Mouse (Mus musculus) limb, embryonic 12.5 days (tissue): ENCODE results near the gene Aspm. TPM values are rescaled to one million over a fixed set of nuclear protein-coding genes. Genes with fewer than 3 reads are reported as not detected.
"Not testable (repeated sequence)": the region's sequence is repeated elsewhere in the genome, so short reads cannot be mapped to it uniquely, and the experiment has no call there.

Experiments
- ATAC-seq: fragments of 200-750 bp; cut with Nextera tagmentation; 2 replicates; pipeline ENCODE4 v1.8.0; 2017; ENCODE audit warnings: low read depth, moderate TSS enrichment; ENCODE audit not compliant: insufficient number of reproducible peaks, insufficient read depth, low FRiP score, low TSS enrichment
- H3K27ac ChIP-seq: fragments of 300-500 bp; sonication (generic); 2 replicates; pipeline ENCODE4 v1.5.1; 2016; ENCODE audit warnings: mild to moderate bottlenecking, moderate library complexity
- H3K27me3 ChIP-seq: fragments of 300-500 bp; sonication (generic); 2 replicates; pipeline ENCODE4 v1.6.1; 2016; ENCODE audit warnings: mild to moderate bottlenecking, moderate library complexity
- H3K36me3 ChIP-seq: fragments of 300-500 bp; sonication (generic); 2 replicates; pipeline ENCODE4 v1.6.1; 2016; ENCODE audit warnings: mild to moderate bottlenecking, moderate library complexity
- H3K4me1 ChIP-seq: fragments of 300-500 bp; sonication (generic); replicated peaks from 2 replicates; pipeline ENCODE4 v1.6.1; 2016
- H3K4me2 ChIP-seq: fragments of 300-500 bp; sonication (generic); 2 replicates; pipeline ENCODE4 v1.6.1; 2016; ENCODE audit warnings: mild to moderate bottlenecking, moderate library complexity
- H3K4me3 ChIP-seq: fragments of 300-500 bp; sonication (generic); replicated peaks from 2 replicates; pipeline ENCODE4 v1.5.1; 2016; ENCODE audit warnings: mild to moderate bottlenecking
- H3K9ac ChIP-seq: fragments of 300-500 bp; sonication (generic); replicated peaks from 2 replicates; pipeline ENCODE4 v1.6.1; 2016; ENCODE audit warnings: mild to moderate bottlenecking, moderate library complexity
- H3K9me3 ChIP-seq: fragments of 300-500 bp; sonication (generic); 2 replicates; pipeline ENCODE4 v1.6.1; 2016; ENCODE audit warnings: mild to moderate bottlenecking, moderate library complexity
- WGBS: fragments of 180-500 bp; shearing (Covaris S2); methylation state at CpG from one replicate; pipeline ENCODE4 v1.1.7; 2016; 5-methylcytosine and 5-hydroxymethylcytosine counted together
- polyA plus RNA-seq: library from polyadenylated mRNA; unstranded; fragments of >200 nt; fragmentation: Nextera tagmentation; extraction: Ambion mirVana; gene quantifications from 2 replicates; pipeline ENCODE4 v1.2.1, GENCODE M21; 2016

Aspm gene
- 25.1 and 25.9 TPM in 2 replicates for polyA plus RNA-seq

- H3K27me3 ChIP-seq, result no peaks in the 10 kb centered on the region
- H3K4me1 ChIP-seq, result peaks cover 18% of the 10 kb centered on the region
- H3K9me3 ChIP-seq, result no peaks in the 10 kb centered on the region
- peak within 1 kb of the TSS; percentile 82 for H3K4me3 ChIP-seq
- peaks cover 24% of the 10 kb centered on the region for H3K36me3 ChIP-seq
- peak; percentile 98 for ATAC-seq
- H3K27ac ChIP-seq, result peak within 1 kb of the TSS; percentile 78
- peak within 1 kb of the TSS; percentile 80 for H3K4me2 ChIP-seq
- peak within 1 kb of the TSS; percentile 81 for H3K9ac ChIP-seq
- WGBS, result under 1% methylated on average over 65 of the region's 65 CpGs
These were observed at the start of gene Aspm for GRCm38 (mm10) chr1:139454340-139455225. Aspm (plus strand) TSS chr1:139454772.

- Histone ChIP-seq H3K9ac (no peak overlapping the region), H3K4me2 (no peak overlapping the region), H3K9me3 (no peaks in the 10 kb centered on the region), H3K27ac (no peak overlapping the region), H3K4me3 (no peak overlapping the region), H3K27me3 (no peaks in the 10 kb centered on the region), H3K36me3 (no peaks in the 10 kb centered on the region), H3K4me1 (no peaks in the 10 kb centered on the region)
- no peak for ATAC-seq
These were observed 48.8 kb upstream of the Aspm start for GRCm38 (mm10) chr1:139405766-139406165.

DNA sequence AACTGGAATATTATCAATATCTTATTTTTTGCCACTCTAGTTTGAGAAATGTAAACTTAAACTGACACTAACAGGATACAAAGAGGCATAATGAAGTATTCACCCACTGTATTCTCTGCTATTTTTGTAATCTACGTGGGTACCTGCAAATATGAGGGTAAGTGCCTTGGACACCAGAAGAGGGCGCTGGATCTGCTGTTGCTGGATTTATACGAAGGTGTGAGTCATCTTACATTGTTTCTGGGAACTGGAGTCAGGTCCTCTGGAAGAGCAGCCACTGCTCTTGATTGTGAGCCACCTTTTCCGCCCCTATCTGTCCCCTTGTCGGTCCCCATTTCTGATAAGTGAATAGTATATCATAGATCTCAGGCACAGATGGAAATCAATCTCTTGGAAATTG, 46.9 kb upstream of the Aspm start:
- Histone ChIP-seq H3K4me3 (no peak overlapping the region), H3K9ac (no peak overlapping the region), H3K27me3 (no peaks in the 10 kb centered on the region), H3K4me1 (no peaks in the 10 kb centered on the region), H3K4me2 (no peak overlapping the region), H3K27ac (no peak overlapping the region), H3K36me3 (no peaks in the 10 kb centered on the region), H3K9me3 (no peaks in the 10 kb centered on the region)
- ATAC-seq, result no peak
- 62% methylated on average over 5 of the region's 5 CpGs for WGBS

- 90% methylated on average over 2 of the region's 2 CpGs for WGBS
- not testable (repeated sequence) for H3K9me3 ChIP-seq, H3K4me2 ChIP-seq, H3K4me1 ChIP-seq, H3K27me3 ChIP-seq, ATAC-seq, H3K9ac ChIP-seq, H3K36me3 ChIP-seq, H3K27ac ChIP-seq, H3K4me3 ChIP-seq
These were observed 42.2 kb upstream of the Aspm start for GRCm38 (mm10) chr1:139412365-139412764.

DNA sequence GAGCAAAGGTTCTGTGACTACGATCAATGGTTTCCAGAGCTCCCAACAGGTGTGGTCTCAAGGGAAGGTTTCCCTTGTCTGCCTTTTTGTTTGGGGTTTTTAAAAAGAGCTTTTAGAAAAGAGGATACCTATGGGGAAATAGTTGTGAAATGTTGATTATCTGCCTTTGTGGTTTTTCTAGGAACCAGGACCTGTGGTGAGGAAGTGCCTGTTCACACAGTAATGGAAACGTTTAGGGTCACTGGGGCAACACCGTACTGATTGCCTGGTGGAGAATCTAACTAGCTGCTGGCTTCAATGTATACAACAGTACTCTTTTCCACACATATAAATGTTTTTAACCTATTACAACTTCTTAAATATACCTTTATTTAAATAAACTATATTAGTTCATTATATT, 41.1 kb upstream of the Aspm start:
- no peaks in the 10 kb centered on the region for H3K4me1 ChIP-seq
- no peaks in the 10 kb centered on the region for H3K27me3 ChIP-seq
- no peaks in the 10 kb centered on the region for H3K9me3 ChIP-seq
- 86% methylated on average over 3 of the region's 3 CpGs for WGBS
- H3K36me3 ChIP-seq, result no peaks in the 10 kb centered on the region
- no peak for ATAC-seq
- no peak overlapping the region for H3K9ac ChIP-seq
- H3K4me3 ChIP-seq, result no peak overlapping the region
- H3K4me2 ChIP-seq, result no peak overlapping the region
- H3K27ac ChIP-seq, result no peak overlapping the region

DNA sequence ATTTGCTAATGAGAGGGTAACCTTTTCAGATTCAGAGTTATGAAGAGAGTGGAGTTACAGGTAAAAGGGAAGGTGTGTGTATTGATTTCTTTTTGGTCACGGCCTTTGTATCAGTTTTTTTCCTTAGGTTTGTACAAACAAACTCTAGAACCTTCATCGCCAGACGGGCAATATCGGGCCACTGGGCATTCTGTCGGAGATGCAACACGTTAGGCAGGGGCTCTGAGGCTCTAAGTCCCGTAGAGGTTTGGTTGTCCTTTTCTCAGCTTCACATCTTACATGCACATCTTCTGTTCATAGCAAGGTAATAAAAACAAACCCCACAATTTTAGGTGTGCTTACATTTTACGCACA, 33.1 kb upstream of the Aspm start:
- peak; percentile 22 for ATAC-seq
- H3K4me1 ChIP-seq, result peaks cover 27% of the 10 kb centered on the region
- no peaks in the 10 kb centered on the region for H3K36me3 ChIP-seq
- H3K27ac ChIP-seq, result peak overlapping the region; percentile 93
- H3K4me2 ChIP-seq, result peak overlapping the region; percentile 67
- 6% methylated on average over 8 of the region's 8 CpGs for WGBS
- H3K4me3 ChIP-seq, result peak overlapping the region; percentile 75
- H3K9ac ChIP-seq, result peak overlapping the region; percentile 95
- no peaks in the 10 kb centered on the region for H3K27me3 ChIP-seq
- H3K9me3 ChIP-seq, result no peaks in the 10 kb centered on the region

DNA sequence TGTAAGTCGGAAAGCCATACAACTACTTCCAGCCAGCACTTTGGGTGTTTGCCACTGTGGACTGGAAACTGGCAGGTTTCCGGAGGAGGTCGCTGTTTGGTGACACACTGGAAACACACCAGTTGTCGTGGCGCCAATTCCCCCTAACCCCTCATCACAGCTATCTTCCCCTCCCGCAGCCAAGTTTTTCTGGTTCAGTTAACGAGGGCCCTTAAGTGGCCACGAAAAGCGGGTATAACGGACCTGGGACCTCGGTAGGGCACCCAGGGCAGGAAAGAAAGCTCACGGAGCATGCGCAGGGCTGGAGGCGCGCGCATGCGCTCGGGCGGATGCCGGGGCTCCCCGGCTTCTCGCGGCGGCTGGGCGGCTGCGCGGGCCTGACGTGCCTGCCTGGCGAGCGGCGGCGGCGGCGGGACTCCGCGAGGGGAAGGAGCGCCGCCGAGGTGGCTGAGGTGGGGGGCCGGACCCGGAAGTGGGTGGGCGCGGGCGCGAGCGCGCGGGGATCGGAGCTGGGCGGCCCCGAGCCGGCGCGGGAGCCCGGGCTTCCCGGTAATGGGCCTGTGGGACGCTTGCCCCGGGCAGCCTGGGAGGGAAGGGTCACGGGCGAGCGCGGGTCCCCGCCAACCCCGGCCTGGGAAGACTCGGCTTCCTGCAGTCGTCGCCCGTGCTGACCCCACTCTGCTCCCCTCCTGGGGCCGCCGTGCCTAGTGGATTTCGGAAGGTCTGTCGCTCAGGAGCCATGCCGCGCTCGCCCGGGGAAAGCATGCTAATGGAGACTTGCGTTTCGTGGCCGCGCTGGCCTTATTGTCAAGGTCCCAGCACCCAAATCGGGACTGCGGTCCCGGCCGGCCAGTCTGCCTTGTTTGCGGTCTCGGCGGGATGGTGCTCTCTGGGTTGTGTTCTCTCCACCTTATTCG, 32.4 kb upstream of the Aspm start, which contains the start of gene Zbtb41:
TSS of gene Zbtb41 (plus strand) at position 414 of the 917 bp plus-strand sequence.
- Histone ChIP-seq H3K27ac (peak within 1 kb of the TSS; percentile 93), H3K27me3 (no peaks in the 10 kb centered on the region), H3K4me2 (peak within 1 kb of the TSS; percentile 67), H3K36me3 (no peaks in the 10 kb centered on the region), H3K9ac (peak within 1 kb of the TSS; percentile 95), H3K4me1 (peaks cover 29% of the 10 kb centered on the region), H3K9me3 (no peaks in the 10 kb centered on the region), H3K4me3 (peak within 1 kb of the TSS; percentile 75)
- WGBS, result 1% methylated on average over 76 of the region's 88 CpGs
- ATAC-seq, result peak; percentile 97

DNA sequence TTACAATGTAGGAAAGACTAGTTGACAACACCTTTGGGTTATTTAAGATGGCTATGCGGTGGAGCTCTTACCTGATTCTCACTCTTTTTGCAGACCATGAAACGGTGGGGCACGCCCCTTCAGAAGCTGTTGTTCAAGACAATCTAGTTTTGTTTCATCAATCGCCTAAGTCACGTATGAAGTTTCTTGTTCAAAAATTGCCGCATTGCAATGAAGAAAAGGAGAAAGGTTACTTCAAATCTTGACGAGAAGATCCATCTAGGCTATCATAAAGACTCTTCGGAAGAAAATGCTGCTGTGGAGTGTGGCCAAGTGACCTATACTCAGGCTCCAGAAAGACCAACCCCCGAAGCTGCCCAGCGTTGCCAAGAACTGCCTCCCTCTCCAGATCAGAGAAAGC, 31.6 kb upstream of the Aspm start:
- H3K4me2 ChIP-seq, result peak overlapping the region; percentile 67
- H3K4me1 ChIP-seq, result peaks cover 30% of the 10 kb centered on the region
- no peak for ATAC-seq
- WGBS, result 34% methylated on average over 10 of the region's 10 CpGs
- no peaks in the 10 kb centered on the region for H3K9me3 ChIP-seq
- H3K4me3 ChIP-seq, result peak overlapping the region; percentile 75
- H3K27me3 ChIP-seq, result no peaks in the 10 kb centered on the region
- H3K9ac ChIP-seq, result peak overlapping the region; percentile 95
- H3K27ac ChIP-seq, result peak overlapping the region; percentile 93; the same call in 1 of the 2 replicates
- H3K36me3 ChIP-seq, result no peaks in the 10 kb centered on the region

- peak overlapping the region; percentile 67 for H3K4me2 ChIP-seq
- ATAC-seq, result no peak
- no peaks in the 10 kb centered on the region for H3K27me3 ChIP-seq
- peak overlapping the region; percentile 75 for H3K4me3 ChIP-seq
- no peaks in the 10 kb centered on the region for H3K9me3 ChIP-seq
- peaks cover 30% of the 10 kb centered on the region for H3K4me1 ChIP-seq
- H3K9ac ChIP-seq, result 0 out of 2 replicates have a peak overlapping the region, but pooled peaks have one; percentile 12
- 73% methylated on average over 10 of the region's 10 CpGs for WGBS
- H3K27ac ChIP-seq, result no peak overlapping the region
- H3K36me3 ChIP-seq, result peaks cover 1% of the 10 kb centered on the region
These were observed 30.6 kb upstream of the Aspm start for GRCm38 (mm10) chr1:139423931-139424330.

GRCm38 (mm10) chr1:139425006-139425405, 29.6 kb upstream of the Aspm start:
- 57% methylated on average over 3 of the region's 3 CpGs for WGBS
- ATAC-seq, result no peak

GRCm38 (mm10) chr1:139438373-139438772, 16.2 kb upstream of the Aspm start:
- Histone ChIP-seq H3K27me3 (no peaks in the 10 kb centered on the region), H3K27ac (no peak overlapping the region), H3K36me3 (peaks cover 54% of the 10 kb centered on the region), H3K9ac (no peak overlapping the region), H3K4me1 (no peaks in the 10 kb centered on the region), H3K4me2 (no peak overlapping the region), H3K9me3 (no peaks in the 10 kb centered on the region), H3K4me3 (no peak overlapping the region)
- ATAC-seq, result no peak

More at GRCm38 (mm10) chr1:139425006-139425405, 29.6 kb upstream of the Aspm start:
- Histone ChIP-seq H3K4me2 (peak overlapping the region; percentile 59), H3K4me1 (peaks cover 30% of the 10 kb centered on the region), H3K27ac (no peak overlapping the region), H3K36me3 (peaks cover 10% of the 10 kb centered on the region), H3K9ac (0 out of 2 replicates have a peak overlapping the region, but pooled peaks have one; percentile 27), H3K4me3 (peak overlapping the region; percentile 27), H3K27me3 (no peaks in the 10 kb centered on the region), H3K9me3 (no peaks in the 10 kb centered on the region)
